Mouse (Mus musculus) adipocyte (in vitro differentiated cells): ENCODE data around the gene Cd302.

Experiments
- DNase-seq: peaks from one replicate; pipeline ENCODE4 v3.0.0-alpha.2; 2016; ENCODE audit warnings: low spot score

The Cd302 gene

GRCm38 (mm10) chr2:60253506-60253905, 30.8 kb downstream of the Cd302 start:
- DNase-seq: no peak

- no peak for DNase-seq
These were observed 31.5 kb downstream of the Cd302 start for GRCm38 (mm10) chr2:60252782-60253181.

- DNase-seq: no peak
These were observed 49.8 kb downstream of the Cd302 start for GRCm38 (mm10) chr2:60234506-60234905.

GRCm38 (mm10) chr2:60233147-60233546, 51.1 kb downstream of the Cd302 start:
- DNase-seq: no peak

GRCm38 (mm10) chr2:60230361-60230760, 53.9 kb downstream of the Cd302 start:
- DNase-seq: no peak

GRCm38 (mm10) chr2:60228470-60228869, 55.8 kb downstream of the Cd302 start:
- no peak for DNase-seq

GRCm38 (mm10) chr2:60223489-60223888, 60.8 kb downstream of the Cd302 start:
- DNase-seq: no peak

- no peak for DNase-seq
These were observed 62.3 kb downstream of the Cd302 start for GRCm38 (mm10) chr2:60221954-60222353.

GRCm38 (mm10) chr2:60221236-60221635, 63.1 kb downstream of the Cd302 start:
- DNase-seq: no peak

GRCm38 (mm10) chr2:60217620-60218019, 66.7 kb downstream of the Cd302 start:
- no peak for DNase-seq

- DNase-seq: no peak
These were observed 67.6 kb downstream of the Cd302 start for GRCm38 (mm10) chr2:60216547-60217153.

GRCm38 (mm10) chr2:60214683-60215082, 69.6 kb downstream of the Cd302 start:
- DNase-seq: no peak

GRCm38 (mm10) chr2:60212488-60212887, 71.8 kb downstream of the Cd302 start:
- DNase-seq: no peak

GRCm38 (mm10) chr2:60210821-60211220, 73.5 kb downstream of the Cd302 start:
- no peak for DNase-seq

GRCm38 (mm10) chr2:60209703-60210651, 74.3 kb downstream of the Cd302 start, which contains the start of the genes Baz2b and March7:
Gene Baz2b (minus strand): TSS chr2:60209839.
Gene March7 (plus strand): TSS chr2:60209887.
- DNase-seq: peak; percentile 87

GRCm38 (mm10) chr2:60209122-60209611, 75.1 kb downstream of the Cd302 start:
- DNase-seq: peak; percentile 68

GRCm38 (mm10) chr2:60205795-60206194, 78.5 kb downstream of the Cd302 start:
- DNase-seq: no peak

GRCm38 (mm10) chr2:60204162-60204561, 80.1 kb downstream of the Cd302 start:
- no peak for DNase-seq

GRCm38 (mm10) chr2:60203733-60204132, 80.6 kb downstream of the Cd302 start:
- DNase-seq: no peak

- no peak for DNase-seq
These were observed 81.3 kb downstream of the Cd302 start for GRCm38 (mm10) chr2:60202900-60203530.
